Mouse (Mus musculus) urinary bladder, postnatal 10 days (tissue): ENCODE measurements around the gene Fcer1g.

Source experiments
- DNase-seq: peaks from one replicate; pipeline ENCODE4 v3.0.0; 2022; ENCODE audit warnings: low spot score

Gene Fcer1g

GRCm38 (mm10) chr1:171216241-171216955, 17.8 kb downstream of the Fcer1g start:
- DNase-seq, result no peak

- no peak for DNase-seq
These were observed 20.2 kb downstream of the Fcer1g start, which contains the start of gene Nr1i3 for GRCm38 (mm10) chr1:171213801-171214496. TSS of gene Nr1i3 (plus strand) at chr1:171213970.

GRCm38 (mm10) chr1:171212854-171213253, 21.3 kb downstream of the Fcer1g start:
- DNase-seq, result no peak

GRCm38 (mm10) chr1:171209409-171209808, 24.8 kb downstream of the Fcer1g start:
- DNase-seq, result no peak

- DNase-seq, result no peak
These were observed 28.3 kb downstream of the Fcer1g start for GRCm38 (mm10) chr1:171205704-171206493.

GRCm38 (mm10) chr1:171204249-171204644, 29.9 kb downstream of the Fcer1g start:
- no peak for DNase-seq

- DNase-seq, result no peak
These were observed 30.5 kb downstream of the Fcer1g start for GRCm38 (mm10) chr1:171203471-171204248.

GRCm38 (mm10) chr1:171200769-171201168, 33.4 kb downstream of the Fcer1g start:
- no peak for DNase-seq

- DNase-seq, result no peak
These were observed 34.6 kb downstream of the Fcer1g start for GRCm38 (mm10) chr1:171199532-171199931.

GRCm38 (mm10) chr1:171195887-171196397, 38.2 kb downstream of the Fcer1g start, which contains the start of gene Pcp4l1:
TSS of gene Pcp4l1 (minus strand) at chr1:171196268.
- peak; percentile 24 for DNase-seq

GRCm38 (mm10) chr1:171195046-171195822, 38.9 kb downstream of the Fcer1g start:
- no peak for DNase-seq

GRCm38 (mm10) chr1:171193911-171194830, 40.0 kb downstream of the Fcer1g start:
- DNase-seq, result no peak

GRCm38 (mm10) chr1:171193093-171193840, 40.9 kb downstream of the Fcer1g start:
- DNase-seq, result no peak

GRCm38 (mm10) chr1:171192283-171192682, 41.9 kb downstream of the Fcer1g start:
- DNase-seq, result no peak

- no peak for DNase-seq
These were observed 43.3 kb downstream of the Fcer1g start for GRCm38 (mm10) chr1:171190832-171191231.

GRCm38 (mm10) chr1:171189476-171190114, 44.6 kb downstream of the Fcer1g start:
- DNase-seq, result no peak

- DNase-seq, result no peak
These were observed 45.1 kb downstream of the Fcer1g start for GRCm38 (mm10) chr1:171189046-171189445.
